Mouse (Mus musculus) kidney, embryonic 16.5 days (tissue): ENCODE data around the gene Trabd. TPM values are rescaled to one million over a fixed set of nuclear protein-coding genes. Genes with fewer than 3 reads are reported as not detected.
A peak's percentile ranks its signal among the peaks of the same experiment; 100 is the strongest.

Source experiments
- ATAC-seq: fragments of 200-750 bp; cut with Nextera tagmentation; 2 replicates; pipeline ENCODE4 v1.8.0; 2017; ENCODE audit warnings: moderate TSS enrichment; ENCODE audit not compliant: low FRiP score, low TSS enrichment
- H3K27ac ChIP-seq: fragments of 300-500 bp; sonication (generic); 2 replicates; pipeline ENCODE4 v1.5.1; 2014; ENCODE audit warnings: low read length
- H3K27me3 ChIP-seq: fragments of 300-500 bp; sonication (generic); 2 replicates; pipeline ENCODE4 v1.6.1; 2014; ENCODE audit warnings: low read length, control low read depth, mixed read lengths; ENCODE audit not compliant: insufficient read depth
- H3K36me3 ChIP-seq: fragments of 300-500 bp; sonication (generic); 2 replicates; pipeline ENCODE4 v1.6.1; 2014; ENCODE audit warnings: low read length, control low read depth, mixed read lengths; ENCODE audit not compliant: insufficient read depth
- H3K4me1 ChIP-seq: fragments of 300-500 bp; sonication (generic); 2 replicates; pipeline ENCODE4 v1.6.1; 2014; ENCODE audit warnings: low read length, control low read depth, mixed read lengths; ENCODE audit not compliant: insufficient read depth
- H3K4me2 ChIP-seq: fragments of 300-500 bp; sonication (generic); replicated peaks from 2 replicates; pipeline ENCODE4 v1.6.1; 2014; ENCODE audit warnings: low read depth, low read length
- H3K4me3 ChIP-seq: fragments of 300-500 bp; sonication (generic); 2 replicates; pipeline ENCODE4 v1.5.1; 2014; ENCODE audit warnings: mild to moderate bottlenecking, low read length
- H3K9ac ChIP-seq: fragments of 300-500 bp; sonication (generic); replicated peaks from 2 replicates; pipeline ENCODE4 v1.6.1; 2014; ENCODE audit warnings: low read length
- H3K9me3 ChIP-seq: fragments of 300-500 bp; sonication (generic); 2 replicates; pipeline ENCODE4 v1.6.1; 2016; ENCODE audit warnings: low read length, control low read depth
- WGBS: fragments of 180-500 bp; shearing (Covaris S2); extraction: QIAGEN DNeasy Blood & Tissue Kit; methylation state at CpG from one replicate; pipeline ENCODE4 v1.1.7; 2014; 5-methylcytosine and 5-hydroxymethylcytosine counted together
- polyA plus RNA-seq: library from polyadenylated mRNA; unstranded; fragments of >200 nt; fragmentation: Nextera tagmentation; extraction: Ambion mirVana; gene quantifications from 2 replicates; pipeline ENCODE4 v1.2.1, GENCODE M21; 2015

The Trabd gene
- polyA plus RNA-seq, 1 experiment from 2014 or later, result 60.3 TPM

GRCm38 (mm10) chr15:89061761-89062517 lies 13.0 kb upstream of the Trabd start:
- Histone ChIP-seq H3K27ac (no peak overlapping the region), H3K9ac (no peak overlapping the region), H3K4me1 (peaks cover 8% of the 10 kb centered on the region; the same call in 1 of the 2 replicates), H3K4me3 (no peak overlapping the region), H3K27me3 (peaks cover 67% of the 10 kb centered on the region), H3K36me3 (no peaks in the 10 kb centered on the region), H3K9me3 (no peaks in the 10 kb centered on the region), H3K4me2 (no peak overlapping the region)
- no peak for ATAC-seq
- 88% methylated on average over 6 of the region's 6 CpGs for WGBS

GRCm38 (mm10) chr15:89062518-89062910 lies 12.4 kb upstream of the Trabd start:
- WGBS, result 81% methylated on average over 5 of the region's 5 CpGs
- H3K9me3 ChIP-seq, result no peaks in the 10 kb centered on the region
- no peak overlapping the region for H3K4me2 ChIP-seq
- H3K36me3 ChIP-seq, result no peaks in the 10 kb centered on the region
- H3K27me3 ChIP-seq, result peaks cover 69% of the 10 kb centered on the region
- H3K9ac ChIP-seq, result no peak overlapping the region
- no peak overlapping the region for H3K4me3 ChIP-seq
- ATAC-seq, result no peak
- H3K4me1 ChIP-seq, result peaks cover 11% of the 10 kb centered on the region
- no peak overlapping the region for H3K27ac ChIP-seq

- no peak overlapping the region for H3K27ac ChIP-seq
- no peaks in the 10 kb centered on the region for H3K36me3 ChIP-seq
- H3K9me3 ChIP-seq, result no peaks in the 10 kb centered on the region
- ATAC-seq, result no peak
- H3K9ac ChIP-seq, result no peak overlapping the region
- 76% methylated on average over 7 of the region's 7 CpGs for WGBS
- H3K4me3 ChIP-seq, result no peak overlapping the region
- H3K27me3 ChIP-seq, result peaks cover 69% of the 10 kb centered on the region
- H3K4me1 ChIP-seq, result peaks cover 16% of the 10 kb centered on the region
- H3K4me2 ChIP-seq, result no peak overlapping the region
Observed at GRCm38 (mm10) chr15:89063001-89063400, 11.9 kb upstream of the Trabd start.

- H3K9me3 ChIP-seq, result no peaks in the 10 kb centered on the region
- H3K36me3 ChIP-seq, result no peaks in the 10 kb centered on the region
- no peak overlapping the region for H3K4me3 ChIP-seq
- no peak overlapping the region for H3K9ac ChIP-seq
- H3K27ac ChIP-seq, result no peak overlapping the region
- H3K4me1 ChIP-seq, result peaks cover 17% of the 10 kb centered on the region
- H3K4me2 ChIP-seq, result no peak overlapping the region
- WGBS, result 59% methylated on average over 6 of the region's 6 CpGs
- ATAC-seq, result no peak
- H3K27me3 ChIP-seq, result peaks cover 68% of the 10 kb centered on the region
Observed at GRCm38 (mm10) chr15:89063536-89063935, 11.4 kb upstream of the Trabd start.

GRCm38 (mm10) chr15:89064891-89065290 lies 10.0 kb upstream of the Trabd start:
- no peak for ATAC-seq
- no peak overlapping the region for H3K9ac ChIP-seq
- no peaks in the 10 kb centered on the region for H3K9me3 ChIP-seq
- H3K4me2 ChIP-seq, result no peak overlapping the region
- H3K27me3 ChIP-seq, result peaks cover 66% of the 10 kb centered on the region
- H3K27ac ChIP-seq, result no peak overlapping the region
- no peaks in the 10 kb centered on the region for H3K36me3 ChIP-seq
- 93% methylated on average over 5 of the region's 5 CpGs for WGBS
- H3K4me3 ChIP-seq, result no peak overlapping the region
- H3K4me1 ChIP-seq, result peaks cover 13% of the 10 kb centered on the region; the same call in 1 of the 2 replicates

GRCm38 (mm10) chr15:89067609-89068008 lies 7.3 kb upstream of the Trabd start:
- Histone ChIP-seq H3K4me3 (peak overlapping the region; percentile 25; the same call in 1 of the 2 replicates), H3K9ac (no peak overlapping the region), H3K27ac (no peak overlapping the region), H3K9me3 (no peaks in the 10 kb centered on the region), H3K4me2 (peak overlapping the region; percentile 48), H3K4me1 (peaks cover 9% of the 10 kb centered on the region; the same call in 1 of the 2 replicates), H3K27me3 (peaks cover 42% of the 10 kb centered on the region), H3K36me3 (no peaks in the 10 kb centered on the region)
- no peak for ATAC-seq
- WGBS, result 26% methylated on average over 35 of the region's 35 CpGs

GRCm38 (mm10) chr15:89068226-89068625 lies 6.7 kb upstream of the Trabd start:
- H3K4me2 ChIP-seq, result peak overlapping the region; percentile 48
- H3K4me1 ChIP-seq, result peaks cover 9% of the 10 kb centered on the region; the same call in 1 of the 2 replicates
- no peak overlapping the region for H3K9ac ChIP-seq
- H3K27me3 ChIP-seq, result peaks cover 40% of the 10 kb centered on the region
- no peak for ATAC-seq
- no peaks in the 10 kb centered on the region for H3K9me3 ChIP-seq
- peak overlapping the region; percentile 25; the same call in 1 of the 2 replicates for H3K4me3 ChIP-seq
- WGBS, result 30% methylated on average over 26 of the region's 26 CpGs
- no peak overlapping the region for H3K27ac ChIP-seq
- H3K36me3 ChIP-seq, result no peaks in the 10 kb centered on the region

- no peak overlapping the region for H3K4me3 ChIP-seq
- H3K4me2 ChIP-seq, result no peak overlapping the region
- H3K36me3 ChIP-seq, result no peaks in the 10 kb centered on the region
- no peak for ATAC-seq
- H3K27ac ChIP-seq, result no peak overlapping the region
- H3K27me3 ChIP-seq, result peaks cover 37% of the 10 kb centered on the region
- peaks cover 9% of the 10 kb centered on the region; the same call in 1 of the 2 replicates for H3K4me1 ChIP-seq
- H3K9me3 ChIP-seq, result no peaks in the 10 kb centered on the region
- no peak overlapping the region for H3K9ac ChIP-seq
- WGBS, result 73% methylated on average over 19 of the region's 19 CpGs
Observed at GRCm38 (mm10) chr15:89069336-89069840, 5.5 kb upstream of the Trabd start.

GRCm38 (mm10) chr15:89070606-89071005 lies 4.3 kb upstream of the Trabd start:
- Histone ChIP-seq H3K4me2 (no peak overlapping the region), H3K4me1 (peaks cover 20% of the 10 kb centered on the region), H3K27me3 (peaks cover 35% of the 10 kb centered on the region), H3K27ac (no peak overlapping the region), H3K36me3 (no peaks in the 10 kb centered on the region), H3K4me3 (no peak overlapping the region), H3K9me3 (no peaks in the 10 kb centered on the region), H3K9ac (no peak overlapping the region)
- WGBS, result 72% methylated on average over 24 of the region's 24 CpGs
- ATAC-seq, result no peak

- Histone ChIP-seq H3K4me3 (no peak overlapping the region), H3K9ac (no peak overlapping the region), H3K4me2 (no peak overlapping the region), H3K4me1 (peaks cover 34% of the 10 kb centered on the region), H3K36me3 (no peaks in the 10 kb centered on the region), H3K27ac (no peak overlapping the region), H3K9me3 (no peaks in the 10 kb centered on the region), H3K27me3 (peaks cover 4% of the 10 kb centered on the region; the same call in 1 of the 2 replicates)
- WGBS, result 81% methylated on average over 10 of the region's 10 CpGs
- ATAC-seq, result no peak
Observed at GRCm38 (mm10) chr15:89073993-89074603, 826 bp upstream of the Trabd start.
